12 mouse cellular contexts compared by ENCODE assay signal in the genomic region with DNA sequence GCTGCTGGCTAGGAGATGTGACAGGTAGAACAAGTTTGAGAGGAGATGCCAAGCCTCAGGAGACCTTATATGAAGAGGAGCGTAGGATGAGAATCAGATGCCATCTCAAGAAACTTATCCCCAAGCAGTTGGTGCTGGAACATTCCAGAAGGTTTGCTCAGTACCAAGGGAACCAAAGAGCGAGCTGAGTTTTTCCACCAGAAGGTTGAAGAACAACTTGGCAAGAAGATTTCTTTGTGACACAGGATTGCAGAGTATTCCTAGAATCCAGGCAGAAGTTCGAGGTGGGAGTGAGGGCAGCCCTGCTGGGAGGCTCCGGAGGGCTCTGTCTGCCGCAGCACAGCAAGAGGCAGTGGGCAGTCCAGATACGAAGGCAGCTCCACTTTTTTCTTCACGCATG. TPM values are rescaled to one million over a fixed set of nuclear protein-coding genes. Genes with fewer than 3 reads are reported as not detected.
"Had no signal": no experiment of that assay in that cellular context is flagged by ENCODE, and none has a peak within 500 bp of the region (broad histone marks: within the 10 kb centered on the region; RNA-seq: fewer than 3 reads in every experiment).

No protein-coding gene starts in this region.

- H3K9ac ChIP-seq: limb, embryonic 13.5 days; liver, embryonic 14.5 days had no signal

- H3K4me3 ChIP-seq: limb, embryonic 13.5 days; midbrain, embryonic 12.5 days had no signal

- H3K9me3 ChIP-seq: limb, embryonic 13.5 days; midbrain, embryonic 12.5 days had no signal

- H3K4me1 ChIP-seq: limb, embryonic 13.5 days had no signal

- H3K27me3 ChIP-seq: midbrain, embryonic 12.5 days had no signal

- H3K4me2 ChIP-seq: limb, embryonic 13.5 days; midbrain, embryonic 12.5 days had no signal

- H3K36me3 ChIP-seq: limb, embryonic 13.5 days had no signal

- DNase-seq: kidney, adult 11 months; kidney, adult 9 months; kidney, postnatal 36 days; lung, adult 18-20 months; thymus, adult 18-20 months; thymus, postnatal 14 days had no signal

- H3K27ac ChIP-seq: kidney, postnatal 0 days; limb, embryonic 13.5 days; liver, embryonic 14.5 days; midbrain, embryonic 12.5 days; stomach, postnatal 0 days had no signal

RNA-seq across cellular contexts. Expression of a gene that starts 21.4 kb away (rescaled TPM):
- total RNA-seq: megakaryocyte-erythroid progenitor cell, adult 5-6 weeks had no signal
